Mouse (Mus musculus): Measurements from ENCODE around the gene Zmpste24.

Zmpste24 gene

DNA sequence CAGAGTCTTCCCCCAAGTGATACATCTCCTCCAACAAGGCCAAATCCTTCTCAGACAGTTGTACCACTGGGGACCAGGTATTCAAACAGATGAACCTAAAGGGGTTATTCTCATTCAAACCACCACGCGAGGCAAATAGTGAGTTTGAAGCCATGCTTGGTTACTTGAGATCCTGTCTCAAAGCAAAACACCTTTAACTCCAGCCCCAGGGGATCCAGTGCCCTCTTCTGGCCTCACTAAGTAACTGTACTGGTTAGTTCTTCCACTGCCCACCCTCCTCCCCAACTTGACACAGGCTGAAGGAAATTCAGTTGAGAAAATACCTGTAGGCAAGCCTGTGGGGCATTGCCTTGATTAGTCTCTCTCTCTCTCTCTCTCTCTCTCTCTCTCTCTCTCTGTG is 65.0 kb downstream of the Zmpste24 start:
- DNase-seq (ENCODE audit: low read depth, low spot score), result no peak

DNA sequence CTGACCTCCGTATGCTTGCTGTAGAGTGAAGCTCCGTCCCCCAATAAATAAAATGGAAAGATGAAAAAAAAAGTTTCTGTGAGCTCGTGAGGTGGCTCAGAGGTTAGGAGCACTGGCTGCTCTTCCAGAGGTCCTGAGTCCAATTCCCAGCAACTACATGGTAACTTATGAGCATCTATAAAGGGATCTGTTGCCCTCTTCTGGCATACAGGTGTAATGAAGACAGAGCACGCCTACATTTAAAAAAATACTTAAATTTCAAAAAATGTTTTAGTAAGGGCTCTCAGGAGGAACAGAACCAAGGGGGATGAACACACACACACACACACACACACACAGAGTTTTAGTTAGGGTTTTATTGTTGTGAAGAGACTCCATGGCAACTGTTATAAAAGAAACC is 66.6 kb downstream of the Zmpste24 start:
- DNase-seq (ENCODE audit: low read depth, low spot score), result no peak

DNA sequence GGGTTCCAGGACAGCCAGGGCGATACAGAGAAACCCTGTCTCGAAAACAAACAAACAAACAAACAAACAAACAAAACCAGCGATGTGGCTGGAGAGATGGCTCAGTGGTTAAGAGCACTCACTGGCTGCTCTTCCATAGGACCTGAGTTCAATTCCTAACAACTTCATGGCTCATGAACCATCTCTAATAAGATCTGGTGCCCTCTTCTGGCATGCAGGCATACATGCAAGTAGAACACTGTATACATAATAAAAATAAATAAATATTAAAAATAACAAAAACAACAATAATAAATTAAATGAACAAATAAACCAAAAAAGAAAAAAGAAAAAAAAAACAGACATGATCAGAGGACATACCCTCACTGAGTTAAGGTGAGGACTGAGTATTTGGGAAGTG is 68.4 kb downstream of the Zmpste24 start:
- DNase-seq (ENCODE audit: low read depth, low spot score), result no peak

DNA sequence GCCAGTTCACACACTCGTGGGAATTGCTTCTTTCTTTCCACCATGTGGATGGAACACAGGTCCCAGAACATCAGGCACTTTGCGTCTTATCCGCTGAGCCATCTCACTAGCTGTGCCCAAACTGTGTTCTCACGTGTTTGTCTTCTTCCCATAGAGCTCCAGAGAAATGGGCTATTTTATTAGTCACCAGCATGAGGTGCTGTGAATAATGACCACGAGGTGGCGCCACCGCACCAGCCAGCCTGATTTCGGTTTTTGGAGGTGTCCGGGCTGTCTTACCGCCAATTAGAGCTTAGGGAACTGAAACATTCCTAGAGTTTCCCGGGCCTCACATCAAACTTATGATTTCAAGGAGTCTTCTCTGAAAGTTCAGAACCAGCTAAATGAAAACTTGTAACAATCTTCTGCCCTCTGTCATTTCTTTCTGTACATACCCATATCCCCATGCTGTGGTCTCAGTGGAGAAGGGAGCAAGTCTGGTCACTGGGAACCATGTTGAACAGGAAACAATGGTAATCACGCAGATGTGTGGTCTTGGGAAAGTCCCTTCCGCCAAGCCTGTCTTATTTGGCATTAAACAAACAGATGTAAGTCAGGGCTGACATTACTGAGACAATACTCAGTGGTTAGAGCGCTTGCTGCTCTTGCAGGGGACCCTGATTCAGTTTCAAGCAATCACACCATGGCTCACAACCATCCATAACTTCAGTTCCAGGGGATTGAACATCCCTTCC is 69.2 kb downstream of the Zmpste24 start:
- peak; percentile 47 for DNase-seq (ENCODE audit: low read depth, low spot score)

DNA sequence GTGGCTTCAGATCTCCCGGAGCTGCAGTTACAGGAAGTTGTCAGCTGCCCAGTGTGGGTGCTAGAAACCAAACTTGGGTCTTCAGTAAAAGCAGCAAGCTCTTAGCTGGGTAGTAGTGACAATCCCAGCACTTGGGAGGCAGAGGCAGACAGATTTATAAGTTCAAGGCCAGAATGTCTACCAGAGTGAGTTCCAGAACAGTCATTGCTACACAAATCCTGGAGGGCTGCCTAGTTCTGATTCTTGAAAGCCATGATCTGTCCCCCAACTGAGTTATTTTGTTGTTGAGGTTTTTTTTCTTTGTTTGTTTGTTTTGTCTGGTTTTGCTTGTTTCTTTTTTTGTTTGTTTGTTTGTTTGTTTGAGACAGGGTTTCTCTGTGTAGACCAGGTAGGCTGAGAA is 69.9 kb downstream of the Zmpste24 start:
- DNase-seq (ENCODE audit: low read depth, low spot score), result no peak

DNA sequence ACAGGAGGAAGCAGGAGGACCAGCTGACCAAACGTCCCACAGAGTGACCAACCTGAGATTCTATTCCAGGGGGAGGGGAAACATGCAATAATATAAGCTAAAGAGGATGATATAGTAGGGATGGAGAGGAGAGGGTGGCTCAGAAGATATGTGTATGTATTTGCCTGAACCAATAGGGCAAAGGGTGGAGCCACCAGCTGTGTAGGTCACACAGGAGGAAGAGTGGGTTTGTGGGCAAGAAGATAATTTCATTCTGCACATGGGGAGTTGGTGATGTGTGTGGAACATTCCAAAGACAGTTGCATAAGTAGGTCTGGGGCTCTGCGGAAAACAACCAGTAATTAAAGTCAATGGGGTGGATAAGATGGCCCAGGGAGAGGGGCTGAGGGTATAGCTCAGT is 72.4 kb downstream of the Zmpste24 start:
- no peak for DNase-seq (ENCODE audit: low read depth, low spot score)

DNA sequence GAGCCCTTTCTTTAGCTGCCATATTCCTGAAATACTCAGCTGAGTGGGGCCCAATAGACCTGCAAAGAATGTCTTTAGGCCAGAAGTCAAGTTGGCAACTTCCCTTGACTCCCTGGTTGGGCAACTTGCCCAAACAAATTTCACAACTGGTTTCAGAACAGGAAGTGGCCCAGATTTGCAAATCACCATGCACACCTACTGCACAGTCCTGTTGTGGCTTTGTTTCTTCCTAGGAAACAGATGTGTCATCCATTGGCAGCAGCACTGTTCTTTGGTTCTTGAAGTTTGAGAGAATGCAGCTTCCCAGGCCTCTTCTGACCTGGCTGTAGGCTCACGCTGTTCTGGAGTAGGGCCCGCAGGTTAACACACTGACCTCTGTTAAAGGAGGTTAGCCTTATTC is 74.1 kb downstream of the Zmpste24 start:
- DNase-seq (ENCODE audit: low read depth, low spot score), result no peak

DNA sequence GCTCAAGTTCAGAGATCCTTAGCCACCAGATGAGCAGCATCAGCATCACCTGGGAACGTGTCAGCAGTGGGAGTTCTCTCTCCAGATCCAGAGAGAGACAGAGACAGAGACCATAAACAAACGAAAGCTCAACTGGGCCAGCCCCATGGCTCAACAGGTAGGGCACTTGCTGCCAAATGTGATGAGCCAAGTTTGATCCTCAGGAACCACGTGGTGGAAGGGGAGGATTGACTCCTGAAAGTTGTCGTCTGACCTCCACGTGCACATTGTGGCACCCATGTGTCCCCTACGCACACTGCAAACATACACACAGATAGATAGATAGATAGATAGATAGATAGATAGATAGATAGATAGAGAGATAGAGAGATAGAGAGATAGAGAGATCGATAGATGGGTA is 74.6 kb downstream of the Zmpste24 start:
- no peak for DNase-seq (ENCODE audit: low read depth, low spot score)

DNA sequence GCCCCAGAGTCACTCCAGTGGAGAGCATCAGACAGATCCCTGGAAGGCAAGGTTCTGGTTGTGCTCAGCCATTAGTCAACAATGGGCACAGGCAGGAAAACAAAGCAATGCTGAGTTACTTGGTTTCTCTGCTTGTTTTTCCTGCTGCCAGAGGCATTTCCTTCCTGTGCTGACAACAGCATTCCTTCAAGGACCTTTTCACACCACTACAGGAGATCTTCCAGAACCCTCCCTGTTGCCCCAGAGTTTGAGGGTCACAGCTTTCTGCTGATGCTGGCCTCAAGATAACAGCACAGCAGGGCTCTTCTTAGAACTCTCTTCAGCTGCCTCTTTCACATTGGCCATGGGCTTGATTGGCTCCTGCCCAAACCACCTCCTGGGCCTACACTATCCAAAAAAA is 76.1 kb downstream of the Zmpste24 start:
- no peak for DNase-seq (ENCODE audit: low read depth, low spot score)

DNA sequence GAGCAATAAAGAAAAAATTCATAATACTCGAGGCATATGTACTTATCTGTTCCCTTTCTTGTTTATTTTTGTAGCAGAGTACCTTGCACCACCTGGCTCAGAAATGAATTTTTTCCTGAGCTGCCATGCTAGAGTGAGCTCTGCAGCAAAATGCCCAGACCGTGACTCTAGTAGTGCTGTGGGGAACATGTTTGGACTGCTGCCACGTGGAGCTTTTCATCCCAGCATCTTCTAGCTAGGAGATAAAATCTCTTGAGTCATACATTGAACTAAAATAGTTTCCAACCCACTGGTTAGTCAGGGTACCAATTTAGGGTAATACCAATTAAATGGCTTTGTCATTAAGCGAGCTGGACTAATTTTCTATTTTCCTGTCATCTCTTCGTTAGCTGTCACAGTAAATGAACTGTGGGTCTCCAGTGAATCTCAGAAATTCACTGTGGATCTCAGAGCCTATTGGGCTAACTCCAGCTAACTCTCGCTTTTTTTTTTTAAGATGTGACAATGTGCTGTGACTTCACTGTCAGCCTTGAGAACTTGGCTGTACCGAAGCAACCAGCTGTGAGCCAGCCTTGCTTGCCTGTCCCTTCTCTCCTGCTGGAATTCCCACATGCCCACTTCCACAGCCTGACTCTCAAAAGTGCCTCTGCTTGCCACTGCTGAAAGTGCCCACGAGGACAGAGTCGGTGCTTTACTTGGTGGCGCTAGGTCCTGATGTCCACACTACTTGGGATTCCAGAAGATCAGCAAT is 77.8 kb downstream of the Zmpste24 start:
- DNase-seq (ENCODE audit: low read depth, low spot score), result no peak

DNA sequence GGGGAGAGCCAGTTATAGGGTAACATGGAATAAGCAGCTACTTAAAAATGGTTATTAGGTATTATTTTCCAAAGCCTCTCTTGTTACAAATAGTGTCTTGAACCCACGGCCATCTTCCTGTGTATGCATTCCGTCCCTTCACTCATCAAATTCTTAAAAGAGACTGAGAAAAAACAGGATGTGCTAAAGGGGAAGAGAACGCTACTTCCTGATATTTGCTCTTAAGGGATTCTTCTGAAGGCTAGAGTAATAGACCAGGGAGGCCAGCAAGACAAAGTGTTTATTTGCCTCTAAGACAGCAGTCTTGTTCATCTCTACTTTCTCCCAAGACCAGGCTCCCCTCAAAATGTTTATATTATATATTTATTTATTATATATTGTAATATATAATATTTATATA is 79.8 kb downstream of the Zmpste24 start:
- no peak for DNase-seq (ENCODE audit: low read depth, low spot score)

DNA sequence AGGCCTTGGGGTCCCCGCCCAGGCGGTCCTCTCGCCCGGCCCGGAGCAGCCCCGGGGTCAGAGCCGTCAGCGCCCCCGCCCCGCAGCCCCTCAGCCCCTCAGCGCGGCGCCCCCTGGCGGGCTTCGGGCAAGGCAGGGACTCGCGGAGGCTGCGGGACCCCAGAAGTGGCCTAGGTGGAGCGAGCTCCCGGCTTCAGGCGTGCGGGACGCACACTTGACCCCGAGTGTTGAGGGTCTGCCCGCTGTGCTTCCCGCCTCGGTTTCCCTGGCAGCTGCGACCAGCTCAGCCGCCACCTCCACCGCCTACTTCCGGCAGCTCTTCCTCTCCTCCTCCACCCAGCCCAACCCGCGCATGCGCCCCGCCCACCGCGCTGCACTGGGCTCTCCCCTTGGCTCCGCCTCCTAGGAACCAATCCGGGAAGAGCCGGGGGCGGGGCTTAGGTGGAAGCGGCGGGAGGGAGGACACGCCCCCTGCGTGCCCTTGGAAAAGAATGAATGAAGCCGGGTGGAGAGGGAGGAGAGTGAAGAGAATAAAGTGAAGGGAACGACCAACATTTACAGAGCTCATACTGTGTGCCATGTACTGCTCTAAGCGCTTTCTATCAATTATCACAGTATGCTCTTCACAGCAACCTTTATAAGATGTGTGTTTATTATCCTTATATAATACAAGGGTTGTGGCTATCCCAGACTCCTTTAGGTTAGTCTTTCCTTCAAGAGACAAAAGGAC is 80.9 kb downstream of the Zmpste24 start, which contains the start of gene Smap2:
Gene Smap2 (minus strand): TSS at position 320 of the 730 bp plus-strand sequence.
- DNase-seq (ENCODE audit: low read depth, low spot score), result peak; percentile 99

DNA sequence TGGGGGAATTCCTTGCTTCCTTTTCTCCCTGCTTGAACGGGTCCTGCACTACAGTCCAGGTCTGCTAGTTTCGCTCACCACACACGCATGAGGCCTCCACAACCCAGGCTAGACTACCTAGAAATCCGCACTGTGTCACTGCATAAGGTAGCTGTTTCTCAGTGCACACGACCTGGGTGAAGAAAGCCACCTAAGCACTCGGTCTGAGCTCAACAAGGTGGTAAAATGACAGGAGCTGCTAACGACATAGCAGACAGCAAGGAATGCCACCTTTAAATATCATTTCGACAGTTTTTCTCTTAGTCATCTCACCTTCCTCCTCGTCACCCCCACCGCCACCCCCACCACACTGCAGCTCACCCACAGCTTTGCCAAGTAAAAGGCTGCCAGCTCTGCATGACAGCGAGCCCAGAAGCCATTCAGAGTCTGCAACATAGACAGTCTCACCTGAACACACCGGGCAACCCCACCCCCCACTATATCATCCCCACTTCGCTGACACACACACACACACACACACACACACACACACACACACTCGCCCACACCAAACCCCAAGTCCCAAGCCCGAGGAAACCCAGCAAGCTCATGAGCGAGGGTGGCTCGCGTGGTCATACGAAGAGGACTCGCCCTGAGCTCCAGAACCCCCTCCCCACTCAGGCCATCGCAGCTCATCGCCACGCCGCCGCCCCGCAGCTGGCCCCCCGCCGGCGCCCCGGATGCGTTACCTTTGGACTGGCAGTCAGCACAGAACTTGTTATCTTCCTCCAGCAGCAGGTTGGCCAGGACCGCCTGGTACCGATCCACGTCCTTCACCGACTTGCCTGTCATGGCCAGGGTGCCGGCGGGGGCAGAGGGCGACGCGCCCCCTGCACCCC is 81.8 kb downstream of the Zmpste24 start:
- DNase-seq (ENCODE audit: low read depth, low spot score), result peak; percentile 47

DNA sequence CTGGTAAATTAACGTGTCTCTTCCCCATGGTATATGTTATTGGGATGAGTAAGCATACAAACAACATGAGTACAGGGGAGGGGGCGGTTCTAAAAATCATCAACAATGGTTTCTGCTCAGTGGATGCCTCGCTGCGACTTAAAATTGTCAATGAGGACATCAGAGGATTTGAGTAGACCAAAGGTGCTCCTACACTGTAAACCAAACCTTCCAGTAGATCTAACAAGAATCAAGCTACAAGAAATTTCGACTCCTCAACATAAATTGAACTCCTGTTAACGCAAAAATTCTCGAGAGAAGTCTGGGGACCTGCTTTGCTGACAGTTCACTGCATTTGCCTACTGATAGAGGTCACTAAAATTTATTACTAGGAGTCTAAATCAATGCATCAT is 82.8 kb downstream of the Zmpste24 start:
- DNase-seq (ENCODE audit: low read depth, low spot score), result no peak

DNA sequence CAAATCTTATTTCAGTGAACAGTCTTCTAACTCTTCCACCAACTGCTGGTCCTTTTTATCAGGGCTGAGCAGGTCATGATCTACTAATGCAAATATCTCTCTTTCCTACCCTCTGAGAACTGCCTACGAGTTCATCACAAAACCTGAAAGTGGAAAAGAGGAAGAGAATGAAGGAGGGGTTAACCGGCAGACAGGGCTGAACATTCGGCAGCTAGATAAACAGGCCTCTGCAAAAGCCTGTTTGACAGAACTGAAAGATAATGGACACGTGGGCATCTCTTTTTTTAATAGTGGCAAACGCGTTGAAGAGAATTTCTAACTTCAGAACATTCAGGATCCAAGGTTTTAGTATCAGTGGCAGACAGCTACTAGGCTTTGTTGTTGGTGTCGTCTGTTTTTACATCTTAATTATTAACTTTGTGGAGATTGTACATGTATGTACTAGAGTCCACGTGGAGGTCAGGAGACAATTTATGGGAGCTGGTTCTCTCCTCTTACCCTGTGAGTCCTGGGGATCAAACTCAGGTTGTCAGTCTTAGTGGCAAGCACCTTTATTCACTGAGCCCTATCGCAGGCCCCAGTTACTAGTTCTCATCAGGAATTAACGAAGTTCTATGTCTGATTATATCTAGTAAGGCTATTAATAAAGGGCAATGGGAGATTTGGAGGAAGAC is 83.3 kb downstream of the Zmpste24 start:
- DNase-seq (ENCODE audit: low read depth, low spot score), result peak; percentile 48

DNA sequence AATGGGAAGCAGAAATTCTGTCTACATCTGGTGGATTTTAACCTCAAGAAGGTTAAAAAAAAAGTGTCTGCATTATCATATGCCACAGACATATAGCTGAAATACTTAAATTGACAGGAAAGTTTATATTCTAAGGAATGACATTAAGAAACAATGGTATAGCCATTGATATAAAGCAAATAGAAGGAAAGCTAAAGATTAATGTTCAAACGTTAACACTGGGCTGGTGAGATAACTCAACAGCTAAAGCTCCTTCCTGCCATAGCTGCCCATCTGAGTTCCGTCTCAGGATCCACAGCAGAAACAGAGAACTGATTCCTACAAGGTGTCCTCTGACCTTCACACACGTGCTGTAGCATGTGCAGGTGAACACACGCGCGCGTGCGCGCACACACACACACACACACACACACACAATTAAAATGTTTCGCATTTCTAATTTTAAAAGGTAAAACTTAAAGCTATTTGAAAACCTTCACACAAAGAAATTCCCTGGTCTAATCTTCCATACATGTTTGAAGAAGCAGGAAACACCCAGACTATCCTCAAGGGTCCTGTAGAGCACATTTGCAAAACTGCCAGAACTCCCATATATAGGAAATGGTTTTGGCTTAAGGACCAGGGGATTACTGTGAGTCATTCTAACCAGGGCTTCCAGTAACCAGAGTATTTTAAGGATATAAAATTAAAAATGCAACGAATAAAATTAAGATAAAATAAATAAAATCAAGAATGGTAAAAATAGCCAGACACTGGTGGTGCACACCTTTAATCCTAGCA is 87.1 kb downstream of the Zmpste24 start:
- DNase-seq (ENCODE audit: low read depth, low spot score), result no peak
